Mouse (Mus musculus) lung, postnatal 10 days (tissue): ENCODE results near the gene Myadml2.

ENCODE experiments used
- DNase-seq: peaks from one replicate; pipeline ENCODE4 v3.0.0; 2021

The Myadml2 gene

DNA sequence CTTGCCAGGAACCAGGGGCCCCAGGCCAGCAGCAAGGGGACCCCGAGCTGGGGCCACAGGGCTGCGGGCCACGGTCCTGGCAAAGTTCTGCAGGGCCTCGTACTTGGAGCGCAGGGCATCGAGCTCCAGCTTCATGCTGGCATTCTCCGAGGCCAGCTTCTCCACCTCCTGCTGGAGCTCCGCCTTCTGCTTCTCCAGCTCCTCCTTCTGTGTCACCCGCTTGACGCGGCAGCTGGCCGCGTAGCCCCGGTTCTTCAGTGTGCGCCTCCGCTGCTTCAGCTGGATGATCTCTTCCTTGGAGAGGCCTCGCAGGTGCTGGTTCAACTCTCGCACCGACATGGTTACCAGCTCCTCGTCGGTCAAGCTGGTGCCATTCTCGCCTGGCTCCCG lies 18.6 kb downstream of the Myadml2 start:
- peak; percentile 41 for DNase-seq

GRCm38 (mm10) chr11:120628601-120629340 lies 19.2 kb downstream of the Myadml2 start:
- no peak for DNase-seq

- no peak for DNase-seq
These were observed 20.3 kb downstream of the Myadml2 start for GRCm38 (mm10) chr11:120627468-120628300.

DNA sequence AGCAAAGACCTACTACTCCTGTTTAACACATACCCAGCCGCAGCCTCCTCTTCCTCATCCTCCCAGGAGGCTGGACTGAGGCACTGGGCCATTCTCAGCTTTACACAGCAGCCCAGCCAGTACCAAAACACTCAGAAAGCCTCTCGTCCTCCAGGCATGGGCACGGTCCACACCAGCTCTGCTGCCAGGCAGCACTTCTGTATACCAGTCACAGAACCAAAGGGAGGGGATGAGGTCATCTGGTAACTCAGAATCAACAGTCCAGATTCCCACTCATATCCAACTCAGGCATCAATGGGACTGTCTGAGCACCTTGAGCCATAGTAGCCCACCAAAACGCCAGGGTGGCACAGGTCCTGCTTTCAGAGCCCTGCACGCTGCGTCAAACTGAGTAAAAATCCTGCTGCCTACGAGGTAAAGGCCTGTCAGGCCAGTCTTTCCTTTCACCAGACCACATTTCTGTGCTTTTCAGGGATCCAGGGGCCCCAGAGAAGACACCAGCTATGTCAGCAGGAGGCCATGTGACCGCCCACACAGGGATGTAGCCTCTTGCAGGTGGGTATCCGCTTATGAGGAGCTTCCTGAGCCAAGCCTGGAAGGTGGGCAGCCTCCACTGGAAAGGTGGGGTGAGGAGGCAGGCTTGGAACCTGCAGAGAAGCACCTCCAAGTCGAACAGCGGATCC lies 21.0 kb downstream of the Myadml2 start:
- no peak for DNase-seq

DNA sequence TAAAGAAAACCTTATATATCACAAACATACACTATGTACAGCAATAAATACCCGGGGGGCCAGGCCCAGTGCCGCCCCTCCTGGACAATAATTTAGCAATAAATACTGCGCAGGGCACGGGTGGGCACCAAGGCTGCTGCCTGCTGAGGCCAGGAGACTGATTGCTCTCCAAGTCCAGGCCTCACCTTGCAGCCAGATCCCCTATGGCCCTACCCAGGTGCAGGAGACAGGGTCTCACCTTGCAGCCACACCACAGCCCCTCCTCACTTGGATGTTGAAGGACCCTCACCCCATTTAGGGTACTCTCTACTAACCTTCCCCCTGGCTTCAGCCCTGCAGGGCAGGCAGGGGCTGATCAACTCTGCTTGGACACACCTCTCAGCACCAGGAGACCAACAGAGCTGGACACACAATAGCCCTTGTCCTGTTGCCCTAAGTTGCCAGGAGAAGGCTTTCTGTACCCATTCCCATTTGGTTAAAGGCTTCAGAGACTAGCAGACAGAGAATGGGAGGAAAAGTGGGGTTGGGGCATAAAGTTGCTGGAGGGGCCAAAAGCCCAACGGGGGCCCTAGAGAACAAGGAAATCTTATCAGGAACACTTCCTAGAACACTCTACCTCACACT lies 22.7 kb downstream of the Myadml2 start, which contains the start of gene Sirt7:
Gene Sirt7, minus strand, starts transcription at position 89 of the 624 bp plus-strand sequence.
- DNase-seq, result no peak

- peak; percentile 92 for DNase-seq
These were observed 23.3 kb downstream of the Myadml2 start for GRCm38 (mm10) chr11:120624680-120625111.

DNA sequence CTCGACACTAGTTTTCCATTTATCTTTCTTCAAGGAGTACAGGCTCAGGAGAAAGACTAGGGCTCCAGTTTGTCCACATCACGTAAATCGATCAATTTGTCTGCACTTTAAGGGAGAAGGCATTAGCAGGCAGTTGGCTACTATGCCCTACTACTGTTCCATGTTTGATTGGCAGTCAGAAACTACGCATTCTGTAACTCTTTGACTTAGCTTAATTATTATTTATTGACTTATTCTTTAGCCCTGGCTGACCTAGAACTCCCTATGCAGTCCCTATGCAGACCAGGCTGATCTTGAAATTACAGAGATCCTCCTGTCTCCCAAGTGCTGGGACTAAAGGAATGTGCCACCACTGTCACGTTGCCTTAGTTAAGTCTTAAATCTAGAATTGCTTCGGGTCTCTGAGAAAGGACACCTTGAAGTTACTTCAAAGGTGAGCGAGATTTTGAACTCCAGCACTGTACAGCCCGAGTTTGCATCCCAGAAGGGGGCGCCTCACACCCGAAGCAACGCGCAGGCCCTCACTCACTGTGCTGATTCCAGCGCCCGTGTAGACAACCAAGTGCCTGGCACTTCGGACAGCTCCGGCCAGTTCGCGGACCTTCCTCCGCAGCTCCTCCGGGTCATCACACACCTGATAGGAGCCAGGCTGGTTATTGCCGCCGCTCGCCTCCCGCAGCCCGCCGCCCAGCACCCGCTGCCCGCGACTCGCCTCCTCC lies 23.8 kb downstream of the Myadml2 start:
- peak; percentile 80 for DNase-seq

DNA sequence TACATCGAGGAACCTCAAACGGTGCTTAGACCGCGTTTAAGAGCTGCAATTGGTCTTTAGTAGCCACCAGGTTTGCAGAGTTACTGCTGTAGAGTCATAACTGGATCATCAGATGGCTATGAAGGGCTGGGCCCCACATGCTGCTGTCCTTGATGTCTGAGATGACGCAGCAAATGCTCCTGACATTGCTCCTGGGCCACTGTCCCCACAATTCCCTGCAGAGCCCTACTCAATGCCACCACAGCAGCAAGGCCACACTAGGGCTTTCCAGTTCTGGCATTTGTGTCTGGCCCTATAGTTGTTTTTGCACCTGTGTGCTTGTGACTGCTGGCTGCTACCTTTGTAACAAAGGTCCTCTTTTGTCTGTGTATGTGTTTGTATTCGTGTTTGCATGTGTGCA lies 25.2 kb downstream of the Myadml2 start:
- DNase-seq, result no peak

GRCm38 (mm10) chr11:120620195-120620594 lies 27.8 kb downstream of the Myadml2 start:
- DNase-seq, result no peak

- DNase-seq, result no peak
These were observed 29.1 kb downstream of the Myadml2 start for GRCm38 (mm10) chr11:120618619-120619535.

DNA sequence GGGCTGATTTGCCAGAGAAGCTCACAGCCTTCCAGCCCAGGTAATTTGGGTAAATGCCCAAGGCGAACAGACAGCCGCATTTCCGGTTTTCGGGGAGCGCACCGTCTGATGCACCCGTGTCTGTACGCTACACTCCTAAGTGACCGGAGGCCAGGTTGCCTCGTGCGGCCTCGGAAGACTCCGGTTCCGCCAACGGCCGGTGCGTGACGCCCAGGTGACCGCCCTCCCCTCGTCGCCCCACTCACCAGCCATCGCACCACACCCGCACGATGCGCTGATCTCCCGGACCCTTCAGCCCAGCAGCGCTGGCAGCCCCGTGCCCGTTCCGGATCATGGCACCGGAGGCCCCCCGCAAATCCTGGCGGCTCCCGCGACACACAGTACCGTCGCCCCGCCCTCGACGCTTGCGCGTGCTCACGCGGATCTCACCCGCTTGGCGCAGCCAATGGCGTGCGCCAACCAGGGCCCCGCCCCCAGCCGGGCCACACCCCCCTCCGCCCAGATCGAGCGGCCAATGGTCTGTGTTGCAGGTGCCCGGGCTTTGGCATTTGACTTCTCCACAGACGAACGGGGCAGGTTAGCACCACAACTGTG lies 30.3 kb downstream of the Myadml2 start, which contains the start of gene Pcyt2:
Gene Pcyt2, minus strand, starts transcription at position 418 of the 594 bp plus-strand sequence.
- peak; percentile 95 for DNase-seq

DNA sequence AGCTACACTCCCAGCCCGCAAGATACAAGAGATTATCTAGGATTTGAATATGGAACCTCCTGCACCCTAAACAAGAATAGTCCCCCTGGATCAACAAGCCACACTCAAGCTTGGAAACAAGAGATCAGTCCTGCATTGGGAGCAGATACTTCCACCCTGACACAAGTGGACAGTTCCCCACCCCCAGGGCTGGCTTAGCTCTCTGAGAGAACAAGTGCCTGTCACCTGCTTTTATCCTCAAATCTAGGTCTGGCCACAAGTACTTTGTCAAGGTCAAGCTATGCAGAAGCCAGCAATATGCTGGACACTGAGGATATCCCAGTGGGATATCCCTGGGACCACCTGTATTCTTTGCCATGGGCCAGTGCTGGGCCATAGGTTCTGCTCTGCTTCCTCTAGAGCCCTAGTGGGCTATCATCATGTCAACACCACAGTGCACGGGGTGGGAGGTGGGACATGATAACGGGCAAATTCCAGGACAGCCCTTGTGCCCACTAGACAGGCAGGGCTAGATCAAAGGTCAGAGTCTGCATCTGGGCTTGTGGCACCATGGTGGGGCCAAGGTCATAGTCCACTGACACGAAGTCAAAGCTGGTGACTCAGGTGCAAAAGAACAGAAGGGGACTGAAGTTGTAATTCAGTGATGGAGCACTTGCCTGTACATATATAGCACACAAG lies 31.2 kb downstream of the Myadml2 start:
- DNase-seq, result no peak

DNA sequence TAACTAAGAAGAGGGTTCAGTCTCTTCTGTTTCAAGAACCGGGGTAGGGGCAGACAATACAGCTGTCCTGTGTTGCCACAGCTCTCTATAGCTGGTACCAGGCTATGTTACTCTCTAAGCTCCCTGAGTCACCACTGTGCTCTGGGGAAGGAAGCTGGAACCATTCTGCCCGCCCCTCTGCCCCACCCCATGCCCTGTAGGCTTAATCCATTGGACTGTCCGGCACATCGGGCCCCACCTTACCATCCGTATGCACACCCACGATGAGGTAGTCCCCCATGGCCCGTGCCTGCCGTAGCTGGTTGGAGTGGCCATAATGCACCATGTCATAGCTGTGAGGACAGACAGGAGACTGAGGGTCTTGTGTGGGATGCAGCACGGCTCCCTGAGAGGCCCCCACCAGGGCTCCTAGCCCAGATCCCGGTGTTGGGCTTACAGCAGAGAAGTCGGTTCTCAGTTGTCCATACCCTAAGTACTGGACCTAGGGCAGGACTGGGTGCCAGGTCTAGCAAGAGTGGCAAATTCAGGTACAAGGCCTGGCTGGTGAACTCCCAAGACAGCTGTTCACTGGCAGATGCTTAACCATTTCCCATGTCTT lies 32.3 kb downstream of the Myadml2 start:
- no peak for DNase-seq

GRCm38 (mm10) chr11:120615167-120615566 lies 32.8 kb downstream of the Myadml2 start:
- no peak for DNase-seq

- no peak for DNase-seq
These were observed 34.0 kb downstream of the Myadml2 start for GRCm38 (mm10) chr11:120613976-120614375.

DNA sequence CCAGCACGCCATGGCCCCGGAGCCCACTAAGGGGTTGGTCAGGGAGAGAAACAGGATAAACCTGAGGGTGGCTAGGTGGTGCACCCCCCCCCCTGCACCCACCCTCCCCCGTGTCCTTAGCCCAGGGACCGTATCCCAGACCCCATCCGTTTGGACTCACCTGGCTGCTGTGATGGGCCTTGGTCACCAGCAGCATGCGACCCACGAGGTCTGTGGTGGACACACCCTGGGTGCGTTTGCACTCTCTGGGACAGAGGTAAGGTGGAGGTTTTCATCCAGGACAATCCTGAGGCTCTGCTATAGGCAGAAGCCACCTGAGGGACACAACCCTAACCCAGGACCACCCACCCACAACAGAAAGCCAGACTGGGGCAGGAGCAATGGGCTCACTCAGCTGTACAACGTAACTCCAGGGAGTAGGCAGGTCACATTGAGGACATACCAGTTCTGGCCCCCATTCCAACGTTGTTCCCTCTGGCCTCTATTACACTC lies 34.4 kb downstream of the Myadml2 start:
- no peak for DNase-seq

DNA sequence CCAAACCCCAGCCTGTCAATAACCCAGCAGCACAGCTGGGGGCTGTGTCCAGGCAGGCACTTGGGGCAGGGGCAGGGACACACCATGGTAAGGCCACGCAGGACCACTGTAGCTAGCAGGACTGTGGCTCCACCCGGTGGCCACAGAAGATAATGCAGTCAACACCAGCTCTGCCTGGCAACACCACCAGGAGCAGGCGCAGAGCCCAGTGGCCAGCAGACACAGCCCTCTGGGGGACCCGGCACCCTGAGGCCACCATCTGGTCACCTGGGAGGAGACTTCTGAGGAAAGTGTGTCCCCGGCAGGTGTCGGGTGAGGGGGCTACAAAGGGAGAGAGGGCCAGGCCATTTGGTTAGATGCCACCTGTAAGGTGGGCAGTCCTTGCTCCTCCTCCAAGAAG lies 35.2 kb downstream of the Myadml2 start:
- peak; percentile 86 for DNase-seq

- DNase-seq, result no peak
These were observed 37.4 kb downstream of the Myadml2 start for GRCm38 (mm10) chr11:120610477-120611046.

DNA sequence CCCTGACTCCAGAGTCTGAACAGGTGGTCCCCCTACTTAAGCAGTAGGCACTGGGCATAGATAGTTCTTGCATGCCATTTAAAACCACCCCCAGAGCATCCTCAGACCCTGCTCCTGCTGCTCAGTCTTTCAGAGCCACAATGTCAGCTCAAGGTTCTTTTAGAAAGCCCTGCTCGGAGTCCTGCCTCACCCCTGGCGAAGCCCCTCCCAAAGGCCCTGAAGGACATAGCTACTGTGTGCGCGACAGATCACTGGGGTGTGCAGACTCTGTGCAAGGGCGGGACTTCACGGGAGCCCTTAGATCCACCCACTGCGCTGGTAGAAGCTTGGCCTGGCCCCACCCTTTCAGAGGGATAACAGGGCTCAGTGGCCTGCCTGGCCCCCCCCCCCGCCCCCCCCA lies 38.7 kb downstream of the Myadml2 start:
- no peak for DNase-seq
